Mouse (Mus musculus) C2C12 (cell line): ENCODE measurements at regions not wholly inside any gene's neighbourhood (a gene's known extent, or its start where the extent isn't known, plus 50 kb on each side); places are given as distances from the start of the nearest gene placed in this dataset.

Experiments
- H3K27me3 ChIP-seq: one replicate; pipeline ENCODE4 v1.6.1; 2011; ENCODE audit not compliant: control insufficient read depth, insufficient read depth, insufficient read length
- H3K36me3 ChIP-seq: one replicate; pipeline ENCODE4 v1.6.1; 2011; ENCODE audit not compliant: control insufficient read depth, insufficient read depth
- H3K4me3 ChIP-seq: one replicate; pipeline ENCODE4 v1.5.1; 2011; ENCODE audit warnings: mild to moderate bottlenecking, control low read depth; ENCODE audit not compliant: poor library complexity, insufficient read depth, severe bottlenecking
- H3K79me2 ChIP-seq: one replicate; pipeline ENCODE4 v1.6.1; 2011; ENCODE audit not compliant: control insufficient read depth, insufficient read depth
- H3K79me3 ChIP-seq: one replicate; pipeline ENCODE4 v1.6.1; 2011; ENCODE audit warnings: low read depth, control low read depth
- H3ac ChIP-seq: one replicate; pipeline ENCODE3; 2011; ENCODE audit warnings: low read depth; ENCODE audit not compliant: control insufficient read depth, insufficient read length
- CEBPB ChIP-seq: IDR thresholded peaks from one replicate; pipeline ENCODE4 v1.6.1; 2011; ENCODE audit warnings: low read depth, mild to moderate bottlenecking, control low read depth, moderate library complexity
- CTCF ChIP-seq: IDR thresholded peaks from one replicate; pipeline ENCODE4 v1.5.1; 2011; ENCODE audit not compliant: control insufficient read depth, insufficient read depth, insufficient read length
- FOSL1 ChIP-seq: IDR thresholded peaks from one replicate; pipeline ENCODE4 v1.8.0; 2011; ENCODE audit warnings: mild to moderate bottlenecking, low read length; ENCODE audit not compliant: poor library complexity, insufficient read depth, severe bottlenecking
- MAX ChIP-seq: IDR thresholded peaks from one replicate; pipeline ENCODE4 v1.6.1; 2011; ENCODE audit warnings: mild to moderate bottlenecking, control low read depth
- MYOD1 ChIP-seq: IDR thresholded peaks from one replicate; pipeline ENCODE4 v1.6.1; 2011; ENCODE audit warnings: low read depth; ENCODE audit not compliant: control insufficient read depth, insufficient read length
- MYOG ChIP-seq: IDR thresholded peaks from one replicate; pipeline ENCODE4 v1.6.1; 2011; ENCODE audit not compliant: control insufficient read depth, insufficient read length; ENCODE audit errors: extremely low read depth
- USF1 ChIP-seq: IDR thresholded peaks from one replicate; pipeline ENCODE4 v1.6.1; 2011; ENCODE audit warnings: low read depth, mild to moderate bottlenecking, control low read depth, moderate library complexity

DNA sequence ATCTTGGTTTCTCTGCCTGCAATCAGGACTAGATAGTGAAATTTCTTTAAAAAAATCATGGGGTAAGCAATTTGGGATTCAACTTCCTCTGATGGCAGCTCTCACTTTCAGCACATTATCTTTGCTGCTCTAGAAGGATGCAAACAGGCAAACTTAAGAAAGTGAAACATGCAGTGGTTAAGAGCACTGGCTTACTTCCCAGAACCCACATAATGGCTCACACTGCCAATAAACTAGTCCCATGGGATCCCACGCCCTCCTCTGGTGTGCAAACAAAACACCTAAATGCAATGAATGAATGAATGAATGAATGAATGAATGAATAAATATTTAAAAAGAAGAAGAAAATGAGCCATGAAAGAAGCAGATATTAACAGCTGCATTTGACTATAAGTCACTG, 356.1 kb upstream of the Kif2a start:
- Histone ChIP-seq H3K27me3 (no peaks in the 10 kb centered on the region), H3K79me3 (no peaks in the 10 kb centered on the region), H3K36me3 (no peaks in the 10 kb centered on the region), H3K79me2 (no peaks in the 10 kb centered on the region), H3K4me3 (no peak overlapping the region), H3ac (no peak overlapping the region)
- TF ChIP-seq MYOD1, result no peak
- peak; percentile 35 for TF ChIP-seq FOSL1

DNA sequence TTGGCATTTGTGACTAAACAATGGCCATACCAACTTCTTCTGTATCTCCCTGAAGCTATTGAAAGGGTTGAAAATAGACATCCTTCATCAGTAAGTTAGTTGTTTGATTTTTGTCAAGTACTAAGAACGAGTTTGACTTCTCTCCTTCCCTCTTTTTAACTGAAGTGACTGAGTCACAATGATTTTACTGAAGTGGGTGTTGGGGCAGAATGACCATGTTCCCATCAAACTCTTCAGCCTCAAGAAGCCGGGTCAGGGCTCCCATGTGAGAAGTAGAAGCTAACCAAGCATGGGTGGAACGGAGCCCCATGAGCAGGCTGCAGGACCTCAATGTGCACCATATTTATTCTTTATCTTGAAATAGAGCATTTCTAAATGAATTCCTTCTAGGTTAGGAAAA, 350.7 kb upstream of the Kif2a start:
- TF ChIP-seq MYOD1, result no peak
- TF ChIP-seq CTCF, result no peak
- no peak for TF ChIP-seq MYOG
- TF ChIP-seq FOSL1, result no peak
- TF ChIP-seq CEBPB, result no peak
- TF ChIP-seq USF1, result no peak
- no peak for TF ChIP-seq MAX
- no peaks in the 10 kb centered on the region for H3K36me3 ChIP-seq
- H3K27me3 ChIP-seq, result no peaks in the 10 kb centered on the region
- no peak overlapping the region for H3K4me3 ChIP-seq
- H3K79me3 ChIP-seq, result no peaks in the 10 kb centered on the region
- no peaks in the 10 kb centered on the region for H3K79me2 ChIP-seq
- H3ac ChIP-seq, result no peak overlapping the region

DNA sequence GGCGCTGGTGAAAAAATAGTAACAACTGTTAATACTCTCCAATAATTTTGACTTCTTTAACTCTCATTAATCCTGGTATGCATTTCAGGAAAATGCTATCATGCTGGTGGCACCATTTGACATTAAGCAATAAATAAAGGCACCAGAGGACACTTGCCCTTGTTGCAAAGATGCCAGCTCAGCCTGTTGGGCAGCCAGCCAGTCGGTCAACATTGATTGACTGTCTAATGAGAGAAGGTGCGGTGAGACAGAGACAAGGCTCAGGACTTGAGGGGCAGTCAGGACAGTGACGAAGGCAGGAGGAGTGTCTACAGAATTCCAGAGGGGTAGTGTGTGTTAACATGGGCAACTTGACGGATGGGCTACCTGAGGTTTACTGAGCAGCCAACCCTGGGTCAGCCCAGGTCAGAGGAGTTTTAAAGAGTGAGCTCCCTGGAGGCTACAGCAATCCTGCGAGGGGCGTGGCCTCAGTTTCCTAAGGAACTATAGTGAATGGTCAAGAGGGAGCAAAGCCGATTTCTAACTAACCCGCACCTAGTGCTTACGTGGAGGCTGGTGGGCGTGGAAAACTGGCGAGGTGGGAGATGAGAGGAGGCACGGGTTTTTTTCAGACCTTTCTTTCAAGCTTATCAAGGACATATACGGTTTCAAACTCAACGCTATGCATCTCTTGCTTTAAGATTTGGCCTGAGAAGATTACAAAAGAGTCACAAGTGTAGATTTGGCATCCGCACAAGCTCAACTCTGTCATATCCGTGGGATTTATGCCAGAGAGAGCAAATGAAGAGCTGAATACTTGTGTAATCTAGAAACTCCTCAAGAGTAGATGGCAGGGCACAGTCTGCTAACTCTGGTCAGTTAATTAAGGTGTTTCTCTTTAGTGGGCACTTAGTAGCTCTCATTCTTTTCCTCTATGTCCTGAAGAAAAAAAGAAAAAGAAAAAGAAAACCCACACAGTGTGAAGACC, 350.0 kb upstream of the Kif2a start:
- TF ChIP-seq CEBPB, result no peak
- TF ChIP-seq USF1, result no peak
- TF ChIP-seq FOSL1, result no peak
- no peak for TF ChIP-seq MYOG
- TF ChIP-seq MAX, result no peak
- TF ChIP-seq CTCF, result no peak
- TF ChIP-seq MYOD1, result no peak
- no peak overlapping the region for H3K4me3 ChIP-seq
- H3K36me3 ChIP-seq, result no peaks in the 10 kb centered on the region
- H3K79me3 ChIP-seq, result no peaks in the 10 kb centered on the region
- H3K79me2 ChIP-seq, result no peaks in the 10 kb centered on the region
- no peak overlapping the region for H3ac ChIP-seq
- H3K27me3 ChIP-seq, result no peaks in the 10 kb centered on the region

DNA sequence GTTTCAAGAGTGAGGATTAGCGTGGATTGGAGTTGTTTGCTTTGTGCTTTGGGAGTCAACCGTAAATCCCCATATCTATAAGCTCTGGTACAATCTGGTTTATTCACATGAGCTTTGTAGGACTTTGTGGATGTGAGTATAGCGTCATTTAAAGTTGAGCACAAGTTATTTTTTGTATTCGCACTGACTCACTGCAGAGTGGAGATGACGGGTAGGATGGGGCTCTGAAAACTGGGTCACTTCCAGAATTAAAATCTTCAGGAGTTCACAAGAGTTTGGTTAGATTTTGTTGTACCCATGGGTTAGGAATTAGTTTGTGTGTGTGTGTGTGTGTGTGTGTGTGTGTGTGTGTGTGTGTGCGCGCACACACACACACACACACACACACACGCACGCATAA, 345.7 kb upstream of the Kif2a start:
- no peak for TF ChIP-seq FOSL1
- H3K79me3 ChIP-seq, result no peaks in the 10 kb centered on the region
- H3K79me2 ChIP-seq, result no peaks in the 10 kb centered on the region
- H3K4me3 ChIP-seq, result no peak overlapping the region
- H3ac ChIP-seq, result no peak overlapping the region
- H3K36me3 ChIP-seq, result no peaks in the 10 kb centered on the region
- H3K27me3 ChIP-seq, result no peaks in the 10 kb centered on the region

DNA sequence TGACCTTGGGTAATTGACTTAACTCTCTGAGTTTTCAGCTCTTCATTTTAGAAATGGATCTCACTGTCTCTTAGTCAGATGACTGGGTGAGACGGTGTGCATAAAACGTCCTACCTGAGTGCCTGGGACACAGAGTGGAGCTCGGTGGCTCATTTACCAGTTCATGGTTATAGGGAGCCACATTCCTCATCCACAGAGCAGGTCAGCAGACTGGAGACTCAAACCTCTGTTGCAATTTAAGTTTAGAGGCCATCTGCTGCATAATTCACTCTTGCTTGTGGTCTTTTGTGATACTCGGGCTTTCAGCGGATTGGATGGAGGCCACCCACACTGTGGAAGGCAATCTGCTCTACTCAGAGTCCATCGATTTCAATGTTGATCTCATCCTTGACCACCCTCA, 343.8 kb upstream of the Kif2a start:
- no peak for TF ChIP-seq CTCF
- TF ChIP-seq MYOG, result no peak
- TF ChIP-seq CEBPB, result no peak
- no peak for TF ChIP-seq MYOD1
- no peak for TF ChIP-seq FOSL1
- no peak for TF ChIP-seq MAX
- no peak for TF ChIP-seq USF1
- no peak overlapping the region for H3ac ChIP-seq
- no peaks in the 10 kb centered on the region for H3K36me3 ChIP-seq
- no peaks in the 10 kb centered on the region for H3K27me3 ChIP-seq
- no peaks in the 10 kb centered on the region for H3K79me3 ChIP-seq
- no peak overlapping the region for H3K4me3 ChIP-seq
- no peaks in the 10 kb centered on the region for H3K79me2 ChIP-seq

DNA sequence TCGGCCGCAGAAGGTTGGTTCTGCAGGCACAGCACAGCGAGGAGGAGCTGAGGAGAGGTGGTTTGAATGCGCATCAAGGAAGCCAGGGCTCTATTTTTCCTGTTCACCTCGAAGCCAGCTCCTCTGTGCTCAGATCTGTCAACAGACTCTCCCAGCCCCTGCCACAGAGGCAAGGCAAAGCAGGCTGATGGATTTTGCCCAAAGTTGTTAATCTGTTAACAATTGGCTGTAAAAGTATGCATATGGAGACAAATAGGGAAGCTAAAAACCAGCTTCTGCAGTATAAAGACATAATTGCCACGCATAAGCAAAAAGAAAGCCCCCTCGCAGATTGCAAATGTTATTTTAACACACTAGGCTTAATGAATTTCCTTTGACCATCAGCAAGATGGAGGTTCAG, 343.3 kb upstream of the Kif2a start:
- TF ChIP-seq MAX (no peak), CEBPB (no peak), MYOG (no peak)
- Histone ChIP-seq H3ac (no peak overlapping the region), H3K79me2 (no peaks in the 10 kb centered on the region), H3K4me3 (no peak overlapping the region), H3K79me3 (no peaks in the 10 kb centered on the region), H3K27me3 (no peaks in the 10 kb centered on the region), H3K36me3 (no peaks in the 10 kb centered on the region)
